Mouse (Mus musculus): ENCODE data around the gene Dcakd. TPM values are rescaled to one million over a fixed set of nuclear protein-coding genes. Genes with fewer than 3 reads are reported as not detected.

Gene Dcakd
- 73.0 and 82.7 TPM in 2 replicates for total RNA-seq (2021)
- long read RNA-seq, transcript Dcakd-201 (5 exons, 1,744 nt): major isoform, 40 of 64 reads
- long read RNA-seq, partial matches to known transcripts: 10 of 64 reads
- long read RNA-seq, other reads (novel, unspliced or antisense): 12 of 64 reads

DNA sequence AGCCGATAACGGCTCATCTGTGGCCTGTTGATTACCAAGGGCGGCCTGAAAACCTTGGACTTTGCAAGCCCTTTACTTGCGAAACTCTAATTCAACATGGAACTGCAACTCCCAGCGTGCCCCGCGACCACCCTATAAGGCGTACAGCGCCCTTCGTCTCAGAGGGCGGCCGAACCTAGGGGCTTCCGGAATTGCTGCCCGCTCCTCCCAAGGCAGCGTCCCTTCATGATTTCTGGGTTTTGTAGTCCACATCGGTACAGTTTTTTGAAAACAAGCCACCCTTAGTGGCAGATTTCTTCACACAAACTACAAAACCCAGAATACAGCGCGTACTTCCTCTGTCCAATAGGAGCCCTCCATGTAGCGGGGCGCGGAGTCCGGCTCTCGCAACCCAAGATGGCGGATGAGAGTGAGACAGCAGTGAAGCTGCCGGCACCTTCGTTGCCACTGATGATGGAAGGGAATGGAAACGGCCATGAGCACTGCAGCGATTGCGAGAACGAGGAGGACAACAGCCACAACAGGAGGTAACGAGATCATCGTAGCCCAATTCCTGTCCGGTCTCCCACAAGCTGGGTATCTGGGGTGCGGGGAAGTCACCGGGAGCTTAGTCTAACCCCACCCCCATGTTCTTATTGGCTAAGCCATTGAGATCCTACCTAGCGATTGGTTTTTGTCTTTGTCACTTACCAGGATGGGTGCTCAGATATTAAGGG lies at the start of gene Dcakd, which contains the start of gene Nmt1:
Gene Dcakd, minus strand, starts transcription at position 158 of the 716 bp plus-strand sequence.
Gene Nmt1, plus strand, starts transcription at position 15 of the 716 bp plus-strand sequence.
- peak; percentile 90 for DNase-seq

GRCm38 (mm10) chr11:103076581-103076980 lies 48.4 kb upstream of the Dcakd start:
- DNase-seq: no peak

- no peak for DNase-seq
Measured at GRCm38 (mm10) chr11:103076010-103076409, 47.9 kb upstream of the Dcakd start.

DNA sequence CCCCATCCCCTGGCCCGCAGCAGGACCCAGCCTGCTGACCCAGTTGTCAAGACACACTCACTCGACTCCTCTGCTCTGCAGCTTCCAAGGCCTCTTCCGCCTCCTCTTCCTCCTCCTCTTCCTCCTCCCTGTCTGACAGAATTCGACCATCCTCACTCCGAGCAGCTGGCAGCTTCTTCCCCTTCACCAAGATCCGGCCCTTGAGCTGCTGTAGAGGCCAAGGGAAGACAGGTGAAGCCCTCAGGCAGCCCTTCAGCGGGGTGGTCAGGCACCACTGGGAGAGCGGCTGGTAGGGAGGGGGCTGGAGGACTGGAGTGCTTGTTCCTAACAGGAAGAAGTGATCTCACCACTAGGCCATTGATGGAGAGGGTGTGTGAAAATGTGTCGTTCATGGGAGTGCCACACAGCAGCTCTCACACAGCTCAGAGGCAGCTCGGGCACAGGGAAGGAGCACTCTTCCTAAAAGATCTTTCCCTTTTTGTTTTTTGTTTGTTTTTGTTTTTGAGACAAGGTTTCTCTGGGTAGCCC lies 46.7 kb upstream of the Dcakd start:
- DNase-seq: no peak

GRCm38 (mm10) chr11:103074121-103074650 lies 46.1 kb upstream of the Dcakd start:
- no peak for DNase-seq

DNA sequence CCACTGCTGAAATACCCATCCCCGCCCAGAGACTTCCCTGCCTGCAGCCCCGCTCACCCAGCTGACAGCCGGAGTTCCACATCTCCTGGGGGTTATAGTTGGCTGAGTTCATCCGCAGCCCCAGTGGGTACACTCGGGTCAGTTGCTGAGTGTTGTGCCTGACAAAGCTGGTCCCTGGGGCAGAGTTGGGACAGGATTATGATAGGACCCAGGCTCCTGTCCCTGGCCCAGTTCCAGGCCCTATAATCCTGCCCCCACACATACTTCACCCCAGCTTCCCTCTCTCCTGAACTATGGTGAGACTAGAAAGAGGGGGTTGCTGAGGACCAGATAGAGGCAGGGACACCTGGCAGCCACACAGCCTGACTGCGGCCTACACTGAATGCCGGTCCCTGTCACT lies 45.5 kb upstream of the Dcakd start:
- DNase-seq: no peak

DNA sequence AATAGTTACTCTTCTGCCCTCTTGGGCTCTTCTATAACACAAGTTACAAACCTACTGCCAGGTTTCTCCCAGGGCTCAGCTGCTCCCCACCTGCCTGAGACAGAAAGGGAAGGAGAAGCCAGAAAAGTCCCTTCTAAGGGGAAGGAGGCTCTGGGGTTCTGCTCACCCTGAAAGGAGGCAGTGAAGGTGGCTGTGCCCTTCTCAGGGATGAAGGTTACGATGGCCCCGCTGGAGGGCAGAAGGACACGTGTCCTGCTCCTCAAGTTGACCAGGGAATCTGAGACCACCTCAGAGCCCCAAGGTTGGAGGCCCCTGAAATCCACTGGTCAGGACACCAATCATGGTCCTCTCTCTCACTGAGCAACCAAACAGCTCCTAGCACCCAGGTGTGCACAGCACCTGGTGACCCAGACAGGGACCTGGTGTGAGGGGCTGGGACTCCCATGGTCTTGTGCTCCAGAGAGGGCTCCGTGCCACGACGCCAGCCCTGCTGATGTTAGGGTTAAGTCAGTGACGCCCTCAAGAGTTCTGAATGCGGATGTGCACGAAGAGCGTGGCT lies 42.3 kb upstream of the Dcakd start:
- no peak for DNase-seq

- DNase-seq: no peak
Measured at GRCm38 (mm10) chr11:103069731-103070130, 41.6 kb upstream of the Dcakd start.

GRCm38 (mm10) chr11:103068884-103069283 lies 40.8 kb upstream of the Dcakd start:
- DNase-seq: no peak

GRCm38 (mm10) chr11:103068272-103068671 lies 40.1 kb upstream of the Dcakd start:
- DNase-seq: no peak

DNA sequence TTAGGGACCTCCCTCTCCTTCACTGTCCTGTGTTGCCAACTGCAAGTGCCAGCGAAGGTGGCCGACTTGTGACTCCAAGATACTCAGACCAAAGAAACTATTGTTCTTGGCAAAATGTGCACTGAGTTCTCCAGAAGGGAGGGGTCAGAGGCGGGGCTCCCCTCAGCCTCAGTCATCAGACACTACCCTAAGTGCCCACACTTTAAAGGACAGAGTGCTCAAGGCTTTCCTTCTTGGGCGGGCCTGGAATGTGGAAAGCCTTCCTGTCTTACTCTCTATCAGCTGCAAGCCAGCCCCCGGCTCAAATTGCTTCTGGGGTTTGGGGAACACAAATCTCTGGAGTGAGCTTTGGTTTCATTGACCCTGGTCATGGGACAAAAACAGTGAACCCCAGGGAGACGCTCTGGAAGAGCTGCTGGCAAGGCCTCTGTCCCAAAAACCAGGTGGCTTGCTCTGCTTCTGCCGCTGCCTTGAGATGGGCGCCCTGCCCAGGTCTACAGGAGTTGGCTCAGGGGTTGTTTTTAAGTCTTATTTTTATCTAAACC lies 39.4 kb upstream of the Dcakd start:
- no peak for DNase-seq

DNA sequence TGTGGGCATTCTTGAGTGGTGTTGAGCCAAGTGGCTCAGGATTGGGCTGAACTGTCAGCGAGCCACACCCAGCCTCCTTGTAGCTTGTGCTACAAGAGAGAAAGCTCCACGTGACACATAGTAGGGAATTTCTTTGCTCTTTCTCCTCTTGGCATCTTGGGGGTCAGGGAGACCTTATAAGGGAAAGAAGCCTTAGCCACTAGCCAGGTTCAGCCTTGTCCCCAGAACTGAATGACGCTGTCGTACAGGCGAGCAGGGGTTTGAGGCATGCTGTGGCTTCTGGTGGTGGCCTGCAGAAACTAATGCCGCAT lies 38.9 kb upstream of the Dcakd start:
- no peak for DNase-seq

DNA sequence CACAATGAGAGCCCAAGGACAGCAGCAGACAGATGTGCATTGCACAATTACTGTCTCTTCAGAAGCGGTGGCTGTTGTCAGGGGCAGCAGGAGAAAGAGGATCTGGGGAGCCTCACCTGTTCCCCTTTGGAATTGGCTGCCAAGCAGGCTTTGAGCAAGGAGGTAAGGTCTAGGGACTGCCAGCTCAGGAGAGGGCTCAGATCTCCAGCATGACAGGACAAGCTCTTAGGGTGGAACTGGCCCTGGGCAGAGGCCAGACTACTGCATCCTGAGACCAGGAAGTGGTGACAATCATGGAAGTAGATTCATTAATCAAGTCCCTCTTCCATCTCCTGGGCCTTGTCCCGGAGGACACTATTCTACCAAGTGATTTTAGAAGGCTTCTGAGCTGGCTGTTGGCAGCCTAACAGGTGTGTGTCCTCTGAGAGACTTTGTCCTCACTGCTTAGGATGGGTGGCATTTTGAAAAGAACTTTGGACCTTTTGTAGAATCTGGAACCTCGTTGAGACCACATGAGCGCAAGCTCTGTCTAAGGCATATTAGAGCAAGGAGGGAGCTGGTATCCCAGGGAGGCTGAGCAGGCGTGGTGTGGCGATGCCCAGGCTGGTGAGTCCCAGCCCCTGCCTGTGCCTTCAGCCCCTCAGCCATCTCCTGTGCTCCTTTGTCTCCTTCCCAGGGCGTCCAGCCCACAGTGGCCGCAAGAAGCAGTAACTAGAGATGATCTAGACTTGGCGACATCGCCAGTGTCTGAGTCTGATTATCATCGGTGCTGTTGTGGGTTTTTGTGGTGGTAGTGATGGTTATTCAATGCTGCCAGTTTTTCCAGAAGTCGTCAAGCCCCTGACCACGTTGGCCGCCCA lies 38.3 kb upstream of the Dcakd start:
- DNase-seq: no peak

- DNase-seq: no peak
Measured at GRCm38 (mm10) chr11:103058499-103059085, 30.5 kb upstream of the Dcakd start.

DNA sequence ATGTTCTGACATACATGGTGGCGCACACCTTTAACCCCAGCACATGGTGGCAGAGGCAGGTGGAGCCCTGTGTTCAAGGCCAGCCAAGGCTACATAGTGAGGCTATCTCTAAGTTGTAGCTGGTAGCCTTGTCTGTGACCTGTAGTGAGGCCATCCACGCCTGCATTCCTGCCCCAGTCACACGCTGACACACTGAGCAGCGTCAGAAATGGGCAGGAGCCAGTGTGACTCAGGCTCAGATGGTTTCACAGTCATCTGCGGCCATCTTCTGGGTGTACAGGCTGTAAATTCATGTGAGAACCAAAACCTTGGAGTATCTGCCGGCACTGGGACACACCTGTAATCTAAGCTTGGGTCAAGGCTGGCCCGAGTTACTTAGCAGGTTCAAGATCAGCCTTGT lies 28.5 kb upstream of the Dcakd start:
- DNase-seq: peak; percentile 43

GRCm38 (mm10) chr11:103054798-103055197 lies 26.7 kb upstream of the Dcakd start:
- DNase-seq: peak; percentile 55

GRCm38 (mm10) chr11:103053191-103054076 lies 25.3 kb upstream of the Dcakd start:
- DNase-seq: no peak

DNA sequence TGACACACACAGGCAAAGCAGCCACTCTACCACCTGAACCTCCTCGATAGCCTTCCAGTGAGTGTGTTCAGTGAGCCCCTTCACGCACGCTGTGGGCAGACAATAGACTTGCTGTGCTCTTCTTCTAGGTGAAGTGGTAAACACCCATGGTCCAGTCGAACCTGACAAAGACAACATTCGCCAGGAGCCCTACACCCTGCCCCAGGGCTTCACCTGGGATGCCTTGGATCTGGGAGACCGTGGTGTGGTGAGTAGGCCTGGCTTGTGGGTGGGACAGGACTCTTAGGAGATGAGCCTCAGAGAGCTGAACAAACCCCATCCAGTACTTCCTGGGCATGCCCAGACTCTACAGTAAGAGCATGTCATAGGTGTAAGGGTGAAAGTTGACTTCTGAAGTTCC lies 23.9 kb upstream of the Dcakd start:
- no peak for DNase-seq

- DNase-seq: peak; percentile 72
Measured at GRCm38 (mm10) chr11:103051249-103051691, 23.1 kb upstream of the Dcakd start.

DNA sequence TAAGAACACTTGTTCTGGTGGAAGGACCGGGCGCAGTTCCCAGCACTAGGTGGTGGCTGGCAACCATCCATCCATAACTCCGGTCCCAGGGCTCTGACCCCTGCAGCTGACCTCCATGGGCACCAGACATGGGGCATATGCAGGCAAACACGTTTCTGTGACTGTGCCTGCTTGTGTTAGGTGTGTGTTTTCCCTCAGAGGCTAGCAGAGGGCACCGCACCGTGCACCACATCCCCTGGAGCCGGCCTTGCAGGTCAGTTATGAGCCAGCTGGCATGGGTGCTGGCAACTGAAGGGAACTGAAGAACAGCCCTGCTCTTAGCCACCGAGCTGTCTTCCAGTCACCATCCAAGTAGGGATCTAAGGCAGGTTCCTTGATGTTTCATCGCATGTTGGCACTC lies 22.0 kb upstream of the Dcakd start:
- DNase-seq: peak; percentile 40

- no peak for DNase-seq
Measured at GRCm38 (mm10) chr11:103049611-103050010, 21.5 kb upstream of the Dcakd start.
